ENCODE assay signal across 8 mouse cellular contexts in the genomic region with DNA sequence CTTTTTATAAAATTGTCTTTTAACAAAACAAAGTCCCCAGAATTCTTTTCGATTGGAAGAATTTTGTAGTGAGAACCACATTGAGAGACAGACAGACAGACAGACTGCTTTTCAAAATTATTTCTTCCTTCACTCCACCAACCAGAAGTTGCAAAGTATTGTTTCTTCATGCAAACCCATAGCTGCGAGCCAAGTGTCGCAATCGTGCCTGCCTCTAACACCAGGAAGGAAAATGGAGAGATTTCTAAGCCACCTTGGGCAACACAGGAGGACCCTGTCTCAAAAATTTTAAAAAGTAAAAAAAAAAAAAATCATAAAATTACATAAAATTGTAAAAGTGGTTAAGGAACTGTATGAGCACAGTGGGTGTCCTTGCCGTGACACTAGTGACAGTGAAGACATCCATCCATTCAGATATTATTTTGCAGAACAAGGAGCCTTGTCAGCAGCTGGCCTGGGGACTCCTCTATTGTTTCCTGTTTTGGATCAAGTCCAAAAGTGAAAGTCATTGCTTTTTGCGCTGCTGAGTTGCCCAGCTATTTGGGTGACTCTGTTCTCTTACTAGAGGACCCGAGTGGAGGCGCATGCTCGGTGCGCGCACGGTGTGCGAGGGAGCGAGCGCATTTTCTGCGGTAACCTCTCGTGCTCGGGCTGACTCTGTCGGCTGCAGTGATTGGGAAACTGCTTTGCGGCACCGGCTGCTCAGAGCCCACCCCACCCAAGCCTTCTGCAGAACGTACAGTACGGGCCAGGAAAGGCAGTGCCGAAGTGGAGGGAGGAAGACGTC.
DNase-seq lines count a peak whose midpoint lies in the region; ATAC-seq and TF ChIP-seq lines count a peak whose summit lies in the region.

No protein-coding gene starts in this region.

- H3K4me3 ChIP-seq in heart, embryonic 14.5 days (ENCODE audit: control insufficient read depth in 1 of 2, insufficient read depth in 1 of 2, low read depth in 1 of 2, low read length in 2 of 2) = no peak overlapping the region
- no peak overlapping the region for H3K4me3 ChIP-seq in heart, embryonic 10.5 days
- no peak overlapping the region for H3K4me3 ChIP-seq in kidney, adult 2 months (ENCODE audit: insufficient read depth, low read depth, low read length)

- no peak for TF ChIP-seq CTCF in kidney, adult 2 months (conservative IDR thresholded peaks at IDR 0.05; ENCODE audit: insufficient read depth, insufficient read length, low read depth, low read length)

- no peak for DNase-seq in heart, embryonic 10.5 days (ENCODE audit: low spot score)
- DNase-seq in thymus, postnatal 0 days (ENCODE audit: low spot score) = peak; percentile 9
- no peak for DNase-seq in thymus, postnatal 10 days (ENCODE audit: low spot score in 2 of 2)
- peak; percentile 37 to 70 for DNase-seq in layer of hippocampus, adult 18-20 months (ENCODE audit: low spot score in 2 of 2)
- DNase-seq in naive thymus-derived CD4-positive, alpha-beta T cell, adult 2 months (ENCODE audit: low read depth) = peak; percentile 51
- no peak for DNase-seq in kidney, adult 2 months
- no peak for DNase-seq in ovary, postnatal 10 days (ENCODE audit: low spot score)

- TF ChIP-seq POLR2A in kidney, adult 2 months (IDR thresholded peaks at IDR 0.05; ENCODE audit: low read depth, low read length) = no peak

- no peaks in the 10 kb centered on the region for H3K36me3 ChIP-seq in heart, embryonic 14.5 days (ENCODE audit: control insufficient read depth, insufficient read depth, low read length)
- H3K36me3 ChIP-seq in heart, embryonic 10.5 days = peaks cover 20% of the 10 kb centered on the region; the same call in 1 of the 2 replicates
- no peaks in the 10 kb centered on the region for H3K36me3 ChIP-seq in kidney, adult 2 months (ENCODE audit: control insufficient read depth, insufficient read depth, low read length)

- ATAC-seq in heart, embryonic 14.5 days (ENCODE audit: insufficient number of reproducible peaks, insufficient read depth, low FRiP score, low read depth) = no peak

- peaks cover 8 to 14% of the 10 kb centered on the region in 2 experiments; a peak in 3 of 4 replicates for H3K4me1 ChIP-seq in heart, embryonic 14.5 days (ENCODE audit: control insufficient read depth in 2 of 2, insufficient read depth in 2 of 2, low read length in 2 of 2)
- peaks cover 9% of the 10 kb centered on the region for H3K4me1 ChIP-seq in heart, embryonic 10.5 days
- no peaks in the 10 kb centered on the region for H3K4me1 ChIP-seq in kidney, adult 2 months (ENCODE audit: control insufficient read depth, insufficient read depth, low read length)

- no peaks in the 10 kb centered on the region for H3K9me3 ChIP-seq in heart, embryonic 14.5 days (ENCODE audit: control insufficient read depth, low read length)
- no peaks in the 10 kb centered on the region for H3K9me3 ChIP-seq in heart, embryonic 10.5 days

- H3K9ac ChIP-seq in heart, embryonic 14.5 days (ENCODE audit: low read length) = no peak overlapping the region

- peak overlapping the region; percentile 36 for H3K4me2 ChIP-seq in heart, embryonic 14.5 days (ENCODE audit: low read length)

- no peaks in the 10 kb centered on the region for H3K27me3 ChIP-seq in heart, embryonic 14.5 days (ENCODE audit: control insufficient read depth, insufficient read depth, low read length)
- H3K27me3 ChIP-seq in heart, embryonic 10.5 days (ENCODE audit: insufficient read depth, poor library complexity, severe bottlenecking) = no peaks in the 10 kb centered on the region
- no peaks in the 10 kb centered on the region for H3K27me3 ChIP-seq in kidney, adult 2 months (replicated peaks; ENCODE audit: control insufficient read depth, insufficient read depth, low read length)

- WGBS in heart, embryonic 14.5 days = 73% methylated on average over 25 of the region's 25 CpGs
- 87% methylated on average over 25 of the region's 25 CpGs for WGBS in heart, embryonic 10.5 days
- WGBS in kidney, adult 2 months = 81% methylated on average over 25 of the region's 25 CpGs

- no peak overlapping the region for H3K27ac ChIP-seq in heart, embryonic 14.5 days (replicated peaks in 1 of 2; ENCODE audit: control insufficient read depth in 1 of 2, insufficient read depth in 1 of 2, low read depth in 2 of 2, low read length in 2 of 2)
- H3K27ac ChIP-seq in heart, embryonic 10.5 days = no peak overlapping the region
- no peak overlapping the region for H3K27ac ChIP-seq in kidney, adult 2 months (ENCODE audit: insufficient read depth, low read depth, low read length)

Comparison
In these comparisons a context has a peak if more than half of its experiments do, and no peak if none do; other contexts are left out.
1. DNase-seq: peak in thymus, postnatal 0 days (single experiment), layer of hippocampus, adult 18-20 months (2 of 2) and naive thymus-derived CD4-positive, alpha-beta T cell, adult 2 months (single experiment); none in heart, embryonic 10.5 days (single experiment), thymus, postnatal 10 days (0 of 2), kidney, adult 2 months (single experiment) and ovary, postnatal 10 days (single experiment).